ENCODE assay signal across 28 mouse cellular contexts in genomic region chr14:104293147-104293546, GRCm38 (mm10).
"Had no signal": no experiment of that assay in that cellular context is flagged by ENCODE, and none has a peak within 500 bp of the region (broad histone marks: within the 10 kb centered on the region; RNA-seq: fewer than 3 reads in every experiment).

No protein-coding gene starts in this region.

- H3K4me3 ChIP-seq: embryonic facial prominence, embryonic 10.5 days; embryonic facial prominence, embryonic 12.5 days; embryonic facial prominence, embryonic 13.5 days; embryonic facial prominence, embryonic 15.5 days; erythroblast, embryonic 14.5 days; forebrain, embryonic 10.5 days; forebrain, embryonic 12.5 days; forebrain, embryonic 13.5 days; forebrain, embryonic 15.5 days; gastrocnemius, adult 2 months; heart, adult 2 months had no signal

- DNase-seq: cerebellum, adult 8-10 months; cerebellum, adult 9-10 months; cerebellum, adult 9-11 months; cerebellum, postnatal 10 days; cerebellum, postnatal 14 days; cerebellum, postnatal 25 days; cerebellum, postnatal 36 days; embryo, embryonic 11 days; forebrain, postnatal 0 days; gastrocnemius, adult 2 months; gastrocnemius, postnatal 10 days; gastrocnemius, postnatal 14 days; gastrocnemius, postnatal 25 days; gastrocnemius, postnatal 36 days; heart, adult 11 months; heart, adult 18-20 months; heart, adult 2 months had no signal

- H3K4me1 ChIP-seq: embryonic facial prominence, embryonic 12.5 days; embryonic facial prominence, embryonic 13.5 days; embryonic facial prominence, embryonic 15.5 days had no signal

- H3K9ac ChIP-seq: embryonic facial prominence, embryonic 12.5 days; embryonic facial prominence, embryonic 13.5 days; embryonic facial prominence, embryonic 15.5 days; forebrain, embryonic 12.5 days; forebrain, embryonic 13.5 days; forebrain, embryonic 15.5 days; forebrain, postnatal 0 days had no signal

- H3K36me3 ChIP-seq: embryonic facial prominence, embryonic 10.5 days; embryonic facial prominence, embryonic 12.5 days; embryonic facial prominence, embryonic 13.5 days; embryonic facial prominence, embryonic 15.5 days; forebrain, embryonic 10.5 days; forebrain, embryonic 12.5 days; forebrain, embryonic 15.5 days had no signal

- H3K27me3 ChIP-seq: embryonic facial prominence, embryonic 12.5 days; embryonic facial prominence, embryonic 13.5 days; embryonic facial prominence, embryonic 15.5 days had no signal

- H3K4me2 ChIP-seq: embryonic facial prominence, embryonic 12.5 days; embryonic facial prominence, embryonic 13.5 days; embryonic facial prominence, embryonic 15.5 days; forebrain, embryonic 12.5 days; forebrain, embryonic 13.5 days; forebrain, embryonic 15.5 days had no signal

- H3K9me3 ChIP-seq: embryonic facial prominence, embryonic 10.5 days; embryonic facial prominence, embryonic 12.5 days; embryonic facial prominence, embryonic 13.5 days; embryonic facial prominence, embryonic 15.5 days; forebrain, embryonic 10.5 days; forebrain, embryonic 12.5 days; forebrain, embryonic 13.5 days; forebrain, embryonic 15.5 days had no signal

- ATAC-seq: forebrain, embryonic 13.5 days; forebrain, embryonic 14.5 days; forebrain, embryonic 15.5 days; forebrain, embryonic 16.5 days; forebrain, postnatal 0 days had no signal

- H3K27ac ChIP-seq: embryonic facial prominence, embryonic 10.5 days; embryonic facial prominence, embryonic 12.5 days; embryonic facial prominence, embryonic 13.5 days; embryonic facial prominence, embryonic 15.5 days; forebrain, embryonic 10.5 days; forebrain, embryonic 12.5 days; forebrain, embryonic 13.5 days; forebrain, embryonic 15.5 days; gastrocnemius, adult 2 months; heart, adult 2 months had no signal
